Mouse (Mus musculus): ENCODE results near the gene Kcnh5. TPM values are rescaled to one million over a fixed set of nuclear protein-coding genes. Genes with fewer than 3 reads are reported as not detected.

Kcnh5 gene
- polyA plus RNA-seq, 1 experiment from 2014 or later, result 0.09 TPM

DNA sequence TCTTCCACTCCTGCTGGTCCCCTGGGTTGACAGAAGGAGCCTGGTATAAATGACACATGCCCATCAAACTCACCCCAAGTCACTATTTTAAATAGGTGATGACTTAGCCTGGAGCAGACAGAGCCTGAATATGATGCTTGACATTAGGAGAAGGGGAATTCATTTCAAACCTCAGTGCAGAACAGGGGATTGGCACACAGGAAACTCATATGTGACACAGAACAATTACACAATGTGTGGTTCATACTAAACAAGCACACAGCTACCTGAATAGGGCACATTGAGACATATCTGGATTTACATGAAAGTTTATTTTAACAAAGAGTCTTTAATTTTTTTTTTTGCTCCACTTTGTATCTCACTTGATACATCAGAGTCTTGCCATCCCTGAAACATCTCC lies 276.4 kb downstream of the Kcnh5 start:
- no peaks in the 10 kb centered on the region for H3K9me3 ChIP-seq (ENCODE audit: control insufficient read depth, low read length)

DNA sequence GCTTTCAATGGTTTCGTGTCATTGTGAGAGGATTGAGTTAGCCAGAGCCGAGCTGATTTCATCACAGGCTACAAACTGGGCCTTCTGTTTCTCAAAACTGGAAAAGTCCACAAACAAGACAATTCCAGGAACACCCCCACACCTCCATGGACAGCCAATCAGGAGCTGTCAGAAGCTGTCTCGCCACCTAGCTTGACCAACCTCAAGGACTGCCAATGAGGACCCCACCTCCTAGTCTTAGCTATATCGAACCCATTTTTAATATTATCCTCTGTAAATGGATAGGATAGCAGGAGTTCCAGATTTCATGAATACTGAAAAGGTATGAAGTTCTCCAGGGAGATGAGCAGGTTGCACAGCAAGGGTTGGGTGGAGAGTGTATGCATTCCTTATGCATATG lies 278.1 kb downstream of the Kcnh5 start:
- H3K27me3 ChIP-seq (ENCODE audit: control insufficient read depth, insufficient read depth, low read length), result no peaks in the 10 kb centered on the region
- no peaks in the 10 kb centered on the region for H3K36me3 ChIP-seq (ENCODE audit: control insufficient read depth, insufficient read depth, low read length)
- no peak for DNase-seq (ENCODE audit: low spot score)
- H3K27ac ChIP-seq (replicated peaks; ENCODE audit: low read depth, low read length), result no peak overlapping the region
- H3K4me1 ChIP-seq (ENCODE audit: control insufficient read depth, insufficient read depth, low read length), result no peaks in the 10 kb centered on the region
- H3K9me3 ChIP-seq (ENCODE audit: control insufficient read depth, low read length), result no peaks in the 10 kb centered on the region
- H3K4me3 ChIP-seq (ENCODE audit: low read depth, low read length), result no peak overlapping the region
- H3K9ac ChIP-seq (ENCODE audit: low read length), result no peak overlapping the region
- no peak for ATAC-seq (ENCODE audit: insufficient number of reproducible peaks, low FRiP score, low TSS enrichment, low read depth)
- H3K4me2 ChIP-seq (ENCODE audit: low read depth, severe bottlenecking), result no peak overlapping the region
- 89% methylated on average over 4 of the region's 4 CpGs for WGBS

More for the DNA sequence above, 276.4 kb downstream of the Kcnh5 start:
- ATAC-seq (ENCODE audit: insufficient number of reproducible peaks, low FRiP score, low TSS enrichment, low read depth), result no peak
- no peak overlapping the region for H3K27ac ChIP-seq (replicated peaks; ENCODE audit: low read depth, low read length)
- no peaks in the 10 kb centered on the region for H3K27me3 ChIP-seq (ENCODE audit: control insufficient read depth, insufficient read depth, low read length)
- H3K4me2 ChIP-seq (ENCODE audit: low read depth, severe bottlenecking), result no peak overlapping the region
- no peak for DNase-seq (ENCODE audit: low spot score)
- no peak overlapping the region for H3K9ac ChIP-seq (ENCODE audit: low read length)
- no peaks in the 10 kb centered on the region for H3K36me3 ChIP-seq (ENCODE audit: control insufficient read depth, insufficient read depth, low read length)
- H3K4me1 ChIP-seq (ENCODE audit: control insufficient read depth, insufficient read depth, low read length), result no peaks in the 10 kb centered on the region
- no peak overlapping the region for H3K4me3 ChIP-seq (ENCODE audit: low read depth, low read length)

DNA sequence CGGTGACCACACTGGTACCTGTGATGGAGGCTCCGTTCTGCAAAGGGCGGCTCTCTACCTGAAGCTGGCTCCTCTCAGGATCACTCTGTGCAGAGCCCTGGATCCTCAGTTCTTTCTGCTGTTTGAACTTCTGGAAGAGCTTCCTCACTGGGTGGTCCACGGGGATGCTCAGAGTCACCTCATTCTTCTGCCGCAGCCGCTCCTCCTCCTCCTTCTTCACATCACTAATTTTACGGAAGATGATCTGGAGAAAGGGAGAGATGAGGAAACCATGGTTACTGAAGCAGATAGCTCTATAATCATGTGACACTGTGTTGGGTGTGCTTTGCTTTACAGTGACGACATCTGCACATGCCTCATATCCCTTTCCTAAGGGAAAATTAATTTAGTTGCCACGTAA lies 278.9 kb downstream of the Kcnh5 start:
- Histone ChIP-seq H3K27ac (replicated peaks; ENCODE audit: low read depth, low read length) (no peak overlapping the region), H3K4me3 (ENCODE audit: low read depth, low read length) (no peak overlapping the region), H3K4me1 (ENCODE audit: control insufficient read depth, insufficient read depth, low read length) (no peaks in the 10 kb centered on the region), H3K9me3 (ENCODE audit: control insufficient read depth, low read length) (no peaks in the 10 kb centered on the region), H3K4me2 (ENCODE audit: low read depth, severe bottlenecking) (no peak overlapping the region), H3K36me3 (ENCODE audit: control insufficient read depth, insufficient read depth, low read length) (no peaks in the 10 kb centered on the region), H3K9ac (ENCODE audit: low read length) (no peak overlapping the region), H3K27me3 (ENCODE audit: control insufficient read depth, insufficient read depth, low read length) (no peaks in the 10 kb centered on the region)
- ATAC-seq (ENCODE audit: insufficient number of reproducible peaks, low FRiP score, low TSS enrichment, low read depth) (no peak), DNase-seq (ENCODE audit: low spot score) (no peak)
- 90% methylated on average over 9 of the region's 9 CpGs for WGBS

DNA sequence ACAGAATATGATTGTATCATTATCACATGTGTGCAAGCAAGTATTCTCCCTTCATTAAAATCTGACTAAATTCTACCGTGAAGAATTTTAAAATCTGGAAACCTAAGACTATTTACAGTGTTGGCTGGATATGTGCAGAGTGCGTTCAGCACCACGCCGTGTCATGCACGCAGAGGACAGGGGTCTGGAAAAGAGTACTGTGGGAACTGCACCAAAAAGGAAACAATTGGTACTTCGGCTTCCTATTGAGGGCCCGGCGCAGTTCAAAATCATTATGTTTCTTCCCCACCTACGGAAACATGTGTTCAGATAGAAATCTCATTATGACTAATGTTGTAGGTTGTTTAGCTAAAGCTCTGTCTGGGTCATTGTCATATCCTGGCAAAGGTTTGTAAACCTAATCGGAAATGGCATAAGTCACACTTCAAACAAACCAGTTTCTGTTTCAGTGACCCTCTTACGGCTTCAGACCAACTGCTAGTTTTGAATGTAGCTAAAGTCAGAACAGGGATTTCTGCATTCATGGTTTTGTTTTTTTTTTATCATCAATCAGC lies 282.2 kb downstream of the Kcnh5 start:
- WGBS, result 90% methylated on average over 11 of the region's 11 CpGs
- H3K4me3 ChIP-seq (ENCODE audit: low read depth, low read length), result no peak overlapping the region
- no peaks in the 10 kb centered on the region for H3K27me3 ChIP-seq (ENCODE audit: control insufficient read depth, insufficient read depth, low read length)
- no peaks in the 10 kb centered on the region for H3K36me3 ChIP-seq (ENCODE audit: control insufficient read depth, insufficient read depth, low read length)
- ATAC-seq (ENCODE audit: insufficient number of reproducible peaks, low FRiP score, low TSS enrichment, low read depth), result no peak
- no peak overlapping the region for H3K9ac ChIP-seq (ENCODE audit: low read length)
- DNase-seq (ENCODE audit: low spot score), result no peak
- H3K27ac ChIP-seq (replicated peaks; ENCODE audit: low read depth, low read length), result no peak overlapping the region
- H3K4me1 ChIP-seq (ENCODE audit: control insufficient read depth, insufficient read depth, low read length), result no peaks in the 10 kb centered on the region
- H3K4me2 ChIP-seq (ENCODE audit: low read depth, severe bottlenecking), result no peak overlapping the region
- H3K9me3 ChIP-seq (ENCODE audit: control insufficient read depth, low read length), result no peaks in the 10 kb centered on the region

DNA sequence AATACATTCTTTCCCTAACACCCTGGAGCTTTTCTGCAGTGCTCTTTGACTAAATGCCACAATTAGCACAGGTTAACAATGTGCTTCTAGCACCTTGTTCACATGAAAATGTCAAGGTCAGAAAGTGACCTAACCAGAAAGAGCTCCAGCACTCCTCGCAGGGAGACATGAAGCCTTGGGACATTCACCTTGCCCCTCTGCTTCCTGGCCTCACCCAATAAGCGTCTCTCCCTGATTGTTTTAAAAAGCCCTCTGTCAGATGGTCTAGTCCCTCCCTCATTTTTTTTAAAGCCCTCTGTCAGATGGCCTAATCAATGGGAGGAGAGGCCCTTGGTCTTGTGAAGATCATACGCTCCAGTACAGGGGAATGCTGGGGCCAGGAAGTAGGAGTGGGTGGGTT lies 287.7 kb downstream of the Kcnh5 start:
- H3K27ac ChIP-seq (replicated peaks; ENCODE audit: low read depth, low read length), result no peak overlapping the region
- WGBS, result 66% methylated on average over 3 of the region's 3 CpGs
- no peaks in the 10 kb centered on the region for H3K9me3 ChIP-seq (ENCODE audit: control insufficient read depth, low read length)
- H3K9ac ChIP-seq (ENCODE audit: low read length), result no peak overlapping the region
- no peak for DNase-seq (ENCODE audit: low spot score)
- no peaks in the 10 kb centered on the region for H3K36me3 ChIP-seq (ENCODE audit: control insufficient read depth, insufficient read depth, low read length)
- H3K27me3 ChIP-seq (ENCODE audit: control insufficient read depth, insufficient read depth, low read length), result no peaks in the 10 kb centered on the region
- no peak for ATAC-seq (ENCODE audit: insufficient number of reproducible peaks, low FRiP score, low TSS enrichment, low read depth)
- no peak overlapping the region for H3K4me2 ChIP-seq (ENCODE audit: low read depth, severe bottlenecking)
- H3K4me1 ChIP-seq (ENCODE audit: control insufficient read depth, insufficient read depth, low read length), result no peaks in the 10 kb centered on the region
- no peak overlapping the region for H3K4me3 ChIP-seq (ENCODE audit: low read depth, low read length)

DNA sequence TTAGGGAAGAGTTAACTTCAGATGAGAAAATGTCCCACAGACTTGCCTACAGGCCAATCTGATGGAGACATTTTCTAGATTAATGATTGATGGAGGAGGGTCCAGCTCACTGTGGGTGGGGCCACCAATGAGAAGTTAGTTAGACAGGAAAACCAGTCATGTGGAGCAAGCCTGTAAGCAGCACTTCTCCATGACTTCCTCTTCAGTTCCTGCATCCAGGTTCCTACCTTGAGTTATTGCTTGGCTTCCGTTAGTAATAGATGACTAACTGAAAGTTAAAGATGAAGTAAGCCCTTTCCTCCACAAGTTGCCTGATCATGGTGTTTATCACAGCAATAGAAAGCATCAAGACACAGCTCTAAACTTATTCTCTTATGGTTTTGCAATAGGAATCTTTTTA lies 290.1 kb downstream of the Kcnh5 start:
- Histone ChIP-seq H3K4me1 (ENCODE audit: control insufficient read depth, insufficient read depth, low read length) (no peaks in the 10 kb centered on the region), H3K27ac (replicated peaks; ENCODE audit: low read depth, low read length) (no peak overlapping the region), H3K9ac (ENCODE audit: low read length) (no peak overlapping the region), H3K4me2 (ENCODE audit: low read depth, severe bottlenecking) (no peak overlapping the region), H3K9me3 (ENCODE audit: control insufficient read depth, low read length) (no peaks in the 10 kb centered on the region), H3K4me3 (ENCODE audit: low read depth, low read length) (no peak overlapping the region), H3K36me3 (ENCODE audit: control insufficient read depth, insufficient read depth, low read length) (no peaks in the 10 kb centered on the region), H3K27me3 (ENCODE audit: control insufficient read depth, insufficient read depth, low read length) (no peaks in the 10 kb centered on the region)
- no peak for ATAC-seq (ENCODE audit: insufficient number of reproducible peaks, low FRiP score, low TSS enrichment, low read depth)
- DNase-seq (ENCODE audit: low spot score), result no peak
- 80% methylated on average over 1 of the region's 1 CpGs for WGBS

DNA sequence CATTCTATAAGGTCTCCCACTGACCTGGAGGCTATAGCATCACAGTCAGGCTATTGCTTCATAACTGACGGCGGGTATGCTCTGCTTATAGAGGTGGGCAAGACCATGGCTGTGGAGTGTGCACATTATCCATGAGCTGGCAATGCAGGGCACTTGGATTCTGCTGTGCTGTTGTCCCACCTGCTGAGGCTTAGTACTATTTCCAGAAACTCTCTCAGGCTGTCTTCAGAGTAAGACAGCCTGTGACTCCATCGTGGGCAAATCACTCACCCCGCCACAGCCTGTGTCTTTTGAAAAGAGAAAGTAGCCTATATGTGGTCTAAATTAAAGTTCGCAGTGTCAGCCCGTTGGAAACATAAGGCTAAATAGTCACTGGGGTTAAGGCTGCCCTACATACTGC lies 295.8 kb downstream of the Kcnh5 start:
- no peaks in the 10 kb centered on the region for H3K4me1 ChIP-seq (ENCODE audit: control insufficient read depth, insufficient read depth, low read length)
- H3K36me3 ChIP-seq (ENCODE audit: control insufficient read depth, insufficient read depth, low read length), result no peaks in the 10 kb centered on the region
- no peak for DNase-seq (ENCODE audit: low spot score)
- 91% methylated on average over 6 of the region's 6 CpGs for WGBS
- no peak overlapping the region for H3K9ac ChIP-seq (ENCODE audit: low read length)
- no peaks in the 10 kb centered on the region for H3K27me3 ChIP-seq (ENCODE audit: control insufficient read depth, insufficient read depth, low read length)
- H3K4me3 ChIP-seq (ENCODE audit: low read depth, low read length), result no peak overlapping the region
- H3K4me2 ChIP-seq (ENCODE audit: low read depth, severe bottlenecking), result no peak overlapping the region
- no peaks in the 10 kb centered on the region for H3K9me3 ChIP-seq (ENCODE audit: control insufficient read depth, low read length)
- H3K27ac ChIP-seq (replicated peaks; ENCODE audit: low read depth, low read length), result no peak overlapping the region
- no peak for ATAC-seq (ENCODE audit: insufficient number of reproducible peaks, low FRiP score, low TSS enrichment, low read depth)

DNA sequence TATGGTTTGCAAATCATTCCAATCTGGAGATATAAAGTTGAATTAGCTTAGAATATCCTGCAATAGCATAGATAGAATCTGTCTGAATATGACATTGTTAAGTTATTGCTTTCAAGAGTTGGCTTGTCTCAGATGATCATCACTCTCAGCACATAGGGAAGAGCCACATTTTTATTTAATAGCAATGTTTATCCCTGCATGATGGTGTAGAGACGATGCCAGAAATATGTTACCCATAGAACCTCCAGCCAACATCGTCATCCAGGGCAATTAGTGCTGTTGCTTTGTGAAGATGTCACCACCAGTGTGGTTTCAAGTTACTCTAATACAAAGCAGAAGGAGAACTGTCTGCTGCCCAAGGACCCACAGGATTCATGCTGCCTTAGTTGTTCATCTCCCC lies 321.5 kb downstream of the Kcnh5 start:
- Histone ChIP-seq H3K4me1 (ENCODE audit: control insufficient read depth, insufficient read depth, low read length) (no peaks in the 10 kb centered on the region), H3K27me3 (ENCODE audit: control insufficient read depth, insufficient read depth, low read length) (no peaks in the 10 kb centered on the region), H3K9ac (ENCODE audit: low read length) (no peak overlapping the region), H3K9me3 (ENCODE audit: control insufficient read depth, low read length) (no peaks in the 10 kb centered on the region), H3K27ac (replicated peaks; ENCODE audit: low read depth, low read length) (no peak overlapping the region), H3K4me2 (ENCODE audit: low read depth, severe bottlenecking) (no peak overlapping the region), H3K36me3 (ENCODE audit: control insufficient read depth, insufficient read depth, low read length) (no peaks in the 10 kb centered on the region), H3K4me3 (ENCODE audit: low read depth, low read length) (no peak overlapping the region)
- ATAC-seq (ENCODE audit: insufficient number of reproducible peaks, low FRiP score, low TSS enrichment, low read depth) (no peak), DNase-seq (ENCODE audit: low spot score) (no peak)
- WGBS, result 62% methylated on average over 2 of the region's 2 CpGs

DNA sequence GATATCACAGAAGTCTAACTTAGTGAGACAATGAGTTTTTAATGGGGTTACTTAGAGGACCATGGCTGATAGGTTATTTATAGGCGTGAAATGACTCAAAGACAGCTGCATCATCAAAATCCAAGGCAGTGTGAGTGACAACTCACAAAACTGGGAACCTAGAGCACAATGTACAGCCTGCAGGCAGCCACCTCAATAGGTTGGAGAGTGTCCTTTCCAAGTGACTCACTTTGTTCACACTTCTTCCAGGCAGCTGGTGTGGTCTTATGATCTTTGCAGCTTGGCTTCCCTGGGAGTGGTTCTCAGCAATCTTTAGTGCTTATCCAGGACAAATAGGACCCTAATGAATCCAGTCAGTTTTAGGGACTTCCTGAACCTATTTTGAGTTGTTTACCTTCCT lies 322.9 kb downstream of the Kcnh5 start:
- Histone ChIP-seq H3K27me3 (ENCODE audit: control insufficient read depth, insufficient read depth, low read length) (no peaks in the 10 kb centered on the region), H3K4me2 (ENCODE audit: low read depth, severe bottlenecking) (no peak overlapping the region), H3K9me3 (ENCODE audit: control insufficient read depth, low read length) (no peaks in the 10 kb centered on the region), H3K4me3 (ENCODE audit: low read depth, low read length) (no peak overlapping the region), H3K4me1 (ENCODE audit: control insufficient read depth, insufficient read depth, low read length) (no peaks in the 10 kb centered on the region), H3K27ac (replicated peaks; ENCODE audit: low read depth, low read length) (no peak overlapping the region), H3K36me3 (ENCODE audit: control insufficient read depth, insufficient read depth, low read length) (no peaks in the 10 kb centered on the region), H3K9ac (ENCODE audit: low read length) (no peak overlapping the region)
- no peak for ATAC-seq (ENCODE audit: insufficient number of reproducible peaks, low FRiP score, low TSS enrichment, low read depth)
- no peak for DNase-seq (ENCODE audit: low spot score)
- WGBS, result 76% methylated on average over 1 of the region's 1 CpGs
